8 mouse cellular contexts compared by ENCODE assay signal in genomic region chr4:154636721-154637311, GRCm38 (mm10). TPM values are rescaled to one million over a fixed set of nuclear protein-coding genes. Genes with fewer than 3 reads are reported as not detected.
A peak's percentile ranks its signal among the peaks of the same experiment; 100 is the strongest.
DNase-seq lines count a peak whose midpoint lies in the region; ATAC-seq and TF ChIP-seq lines count a peak whose summit lies in the region.

Gene Prdm16, minus strand, starts transcription at chr4:154636873.

- DNase-seq in cerebellum, postnatal 14 days = peak; percentile 27 to 31
- DNase-seq in cerebellum, adult 11 months = no peak
- DNase-seq in ES-CJ7 (ENCODE audit: low read depth, low spot score) = peak; percentile 89
- peak; percentile 79 for DNase-seq in hindbrain, embryonic 10.5 days (ENCODE audit: low spot score)
- peak; percentile 76 for DNase-seq in midbrain, embryonic 14.5 days
- DNase-seq in ovary, postnatal 14 days (ENCODE audit: low spot score) = no peak

- H3K4me1 ChIP-seq in embryonic fibroblast, embryonic 13.5 days (ENCODE audit: control insufficient read depth, insufficient read depth, low read length) = no peaks in the 10 kb centered on the region
- peaks cover 94% of the 10 kb centered on the region for H3K4me1 ChIP-seq in hindbrain, embryonic 10.5 days (replicated peaks)
- H3K4me1 ChIP-seq in limb, embryonic 13.5 days = peaks cover 64% of the 10 kb centered on the region
- peaks cover 3% of the 10 kb centered on the region for H3K4me1 ChIP-seq in midbrain, embryonic 14.5 days (ENCODE audit: control insufficient read depth, insufficient read depth, low read length)

- TF ChIP-seq CTCF in embryonic fibroblast, embryonic 13.5 days (IDR thresholded peaks at IDR 0.05; ENCODE audit: borderline replicate concordance, insufficient read depth, low read length) = no peak

- peak within 1 kb of the TSS; percentile 58 for H3K4me3 ChIP-seq in embryonic fibroblast, embryonic 13.5 days (ENCODE audit: insufficient read depth, low read length)
- peak within 1 kb of the TSS; percentile 75 for H3K4me3 ChIP-seq in hindbrain, embryonic 10.5 days
- peak within 1 kb of the TSS; percentile 86 for H3K4me3 ChIP-seq in limb, embryonic 13.5 days
- H3K4me3 ChIP-seq in midbrain, embryonic 14.5 days (replicated peaks; ENCODE audit: low read depth, low read length) = peak within 1 kb of the TSS; percentile 41

- peaks cover 99% of the 10 kb centered on the region for H3K27me3 ChIP-seq in hindbrain, embryonic 10.5 days (ENCODE audit: insufficient read depth, poor library complexity, severe bottlenecking)
- H3K27me3 ChIP-seq in limb, embryonic 13.5 days = peaks cover 39% of the 10 kb centered on the region
- peaks cover 82% of the 10 kb centered on the region for H3K27me3 ChIP-seq in midbrain, embryonic 14.5 days (ENCODE audit: control insufficient read depth, insufficient read depth, low read length)

- H3K9ac ChIP-seq in limb, embryonic 13.5 days = peak within 1 kb of the TSS; percentile 100
- peak within 1 kb of the TSS; percentile 56 for H3K9ac ChIP-seq in midbrain, embryonic 14.5 days (replicated peaks; ENCODE audit: low read length)

- peak within 1 kb of the TSS; percentile 91 for H3K4me2 ChIP-seq in limb, embryonic 13.5 days (replicated peaks)
- H3K4me2 ChIP-seq in midbrain, embryonic 14.5 days (ENCODE audit: low read length) = peak within 1 kb of the TSS; percentile 64

- peak; percentile 67 for TF ChIP-seq POLR2A in embryonic fibroblast, embryonic 13.5 days (IDR thresholded peaks at IDR 0.05; ENCODE audit: low read depth, low read length)

- H3K9me3 ChIP-seq in hindbrain, embryonic 10.5 days = no peaks in the 10 kb centered on the region
- no peaks in the 10 kb centered on the region for H3K9me3 ChIP-seq in limb, embryonic 13.5 days
- no peaks in the 10 kb centered on the region for H3K9me3 ChIP-seq in midbrain, embryonic 14.5 days (ENCODE audit: control insufficient read depth, low read length)

- under 1% methylated on average over 47 of the region's 47 CpGs for WGBS in hindbrain, embryonic 10.5 days
- WGBS in limb, embryonic 13.5 days = under 1% methylated on average over 47 of the region's 47 CpGs
- WGBS in midbrain, embryonic 14.5 days = under 1% methylated on average over 47 of the region's 47 CpGs

- ATAC-seq in limb, embryonic 13.5 days (ENCODE audit: low FRiP score, low read depth) = peak; percentile 62
- ATAC-seq in midbrain, embryonic 14.5 days (ENCODE audit: low FRiP score, low TSS enrichment) = 0 out of 2 replicates have a peak, but pooled peaks have one; percentile 7

- no peaks in the 10 kb centered on the region for H3K36me3 ChIP-seq in hindbrain, embryonic 10.5 days
- peaks cover 5% of the 10 kb centered on the region; the same call in 1 of the 2 replicates for H3K36me3 ChIP-seq in limb, embryonic 13.5 days
- no peaks in the 10 kb centered on the region for H3K36me3 ChIP-seq in midbrain, embryonic 14.5 days (ENCODE audit: control insufficient read depth, insufficient read depth, low read length)

- peak within 1 kb of the TSS; percentile 66 for H3K27ac ChIP-seq in embryonic fibroblast, embryonic 13.5 days (ENCODE audit: insufficient read depth, low read length)
- peak within 1 kb of the TSS; percentile 94 for H3K27ac ChIP-seq in hindbrain, embryonic 10.5 days
- H3K27ac ChIP-seq in limb, embryonic 13.5 days = peak within 1 kb of the TSS; percentile 99
- peak within 1 kb of the TSS; percentile 66 for H3K27ac ChIP-seq in midbrain, embryonic 14.5 days (replicated peaks; ENCODE audit: low read depth, low read length)

RNA-seq across cellular contexts. Expression of gene Prdm16, which starts in this region (rescaled TPM):
- 3.1 and 3.8 TPM in 2 replicates for polyA plus RNA-seq in embryonic fibroblast, embryonic 13.5 days (2011; ENCODE audit: insufficient read length, low read depth, missing spikeins)
- polyA plus RNA-seq in hindbrain, embryonic 10.5 days (2016; fragmentation: Nextera tagmentation; extraction: Ambion mirVana) = 15.3 and 23.5 TPM in 2 replicates
- polyA plus RNA-seq in limb, embryonic 13.5 days (2015; fragmentation: Nextera tagmentation; extraction: Ambion mirVana) = 58.8 and 64.5 TPM in 2 replicates
- 5.2 and 10.1 TPM in 2 replicates for polyA plus RNA-seq in midbrain, embryonic 14.5 days (2014; fragmentation: Nextera tagmentation; extraction: Ambion mirVana)

Comparison
In these comparisons a context has a peak if more than half of its experiments do, and no peak if none do; other contexts are left out.
1. DNase-seq: peak in cerebellum, postnatal 14 days (2 of 2), ES-CJ7 (single experiment), hindbrain, embryonic 10.5 days (single experiment) and midbrain, embryonic 14.5 days (single experiment); none in cerebellum, adult 11 months (single experiment) and ovary, postnatal 14 days (single experiment).
2. Peak in every context shown above with its lines, with median percentiles within 50 percentile points of each other: H3K27ac ChIP-seq and H3K4me3 ChIP-seq.